Mouse (Mus musculus) gastrocnemius, adult 18-20 months (tissue): ENCODE data around the gene Fcer1g. TPM values are rescaled to one million over a fixed set of nuclear protein-coding genes. Genes with fewer than 3 reads are reported as not detected.

Experiments
- DNase-seq: peaks from one replicate; pipeline ENCODE4 v3.0.0; 2021; ENCODE audit warnings: low spot score
- total RNA-seq, 2 experiments: library from RNA; stranded (reverse); gene quantifications; 2 replicates each; pipeline ENCODE4 v1.2.3; 2021

The Fcer1g gene
- total RNA-seq, 2 experiments from 2014 or later: 2.2 to 4.9 TPM

DNA sequence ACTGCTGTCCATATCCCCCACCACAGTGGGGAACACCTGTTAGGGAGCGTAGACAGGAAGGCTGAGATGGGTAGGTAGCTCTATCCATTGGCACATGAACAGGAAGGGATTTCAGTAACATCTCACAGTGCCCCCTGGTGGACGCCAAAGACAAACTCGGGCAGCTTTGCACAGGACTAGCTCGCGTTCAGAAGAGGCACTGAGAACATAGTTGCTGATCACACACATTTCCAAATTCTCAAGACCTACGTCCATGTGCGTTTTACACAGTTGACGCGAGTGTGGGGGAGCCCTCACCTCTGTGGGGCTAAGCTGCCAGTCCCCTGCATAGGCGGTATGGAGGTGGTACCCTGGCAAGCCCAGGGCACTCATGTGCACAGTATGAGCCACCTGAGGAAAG, 13.3 kb downstream of the Fcer1g start:
- peak; percentile 88 for DNase-seq

DNA sequence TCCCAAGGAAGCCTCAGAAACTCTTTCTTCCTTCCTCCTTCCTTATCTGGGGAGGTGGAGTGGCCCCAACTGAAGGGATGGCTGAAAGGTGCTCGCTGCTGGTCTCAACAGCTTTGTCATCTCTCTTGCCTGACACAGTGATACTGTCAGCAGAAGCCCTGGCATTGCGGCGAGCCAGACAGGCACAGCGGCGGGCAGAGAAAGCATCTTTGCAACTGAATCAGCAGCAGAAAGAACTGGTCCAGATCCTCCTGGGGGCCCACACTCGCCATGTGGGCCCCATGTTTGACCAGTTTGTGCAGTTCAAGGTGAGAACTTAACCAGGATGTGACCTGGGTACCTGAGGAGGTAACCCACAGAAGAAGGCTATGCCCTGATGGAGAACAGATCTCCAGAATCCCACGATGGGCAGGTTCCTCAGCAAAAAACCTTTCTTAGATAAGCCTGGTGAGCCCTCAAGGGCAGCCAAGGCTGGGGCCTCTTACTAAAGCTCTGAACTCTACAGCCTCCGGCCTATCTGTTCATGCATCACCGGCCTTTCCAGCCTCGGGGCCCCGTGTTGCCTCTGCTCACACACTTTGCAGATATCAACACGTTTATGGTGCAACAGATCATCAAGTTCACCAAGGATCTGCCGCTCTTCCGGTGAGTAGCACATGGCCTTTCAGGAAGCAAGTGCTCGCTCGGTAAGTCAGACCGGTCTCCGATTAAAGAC, 17.8 kb downstream of the Fcer1g start:
- no peak for DNase-seq

DNA sequence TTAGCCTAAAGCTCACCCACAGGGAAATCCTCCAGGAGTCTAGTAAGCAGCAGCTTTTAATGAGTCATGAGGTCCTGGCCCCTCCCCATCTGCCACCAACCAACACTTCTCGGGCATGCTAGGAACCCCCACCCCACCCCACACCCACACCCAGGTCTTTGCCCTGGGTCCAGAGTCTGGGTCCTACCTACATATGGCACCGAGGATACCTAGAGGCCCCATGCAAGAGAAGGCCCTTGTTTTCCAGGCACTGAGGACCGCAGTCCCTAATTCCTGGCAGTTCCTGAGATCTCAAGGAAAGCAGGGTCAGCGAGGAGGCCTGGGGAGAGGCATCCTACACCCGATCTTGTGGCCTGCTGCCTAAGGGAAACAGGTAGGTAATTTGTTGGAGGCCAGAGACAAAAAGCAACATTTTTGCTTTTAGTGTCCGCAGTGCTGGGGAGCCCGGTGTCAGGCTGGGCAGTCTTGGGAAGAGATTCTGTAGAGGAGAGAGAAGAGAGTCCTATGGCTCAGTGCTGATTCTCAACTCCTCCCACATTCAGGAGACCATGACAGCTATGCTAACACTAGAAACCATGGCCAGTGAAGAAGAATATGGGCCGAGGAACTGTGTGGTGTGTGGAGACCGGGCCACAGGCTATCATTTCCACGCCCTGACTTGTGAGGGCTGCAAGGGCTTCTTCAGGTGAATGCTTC, 20.2 kb downstream of the Fcer1g start, which contains the start of gene Nr1i3:
TSS of gene Nr1i3 (plus strand) at position 170 of the 696 bp plus-strand sequence.
- DNase-seq: no peak

DNA sequence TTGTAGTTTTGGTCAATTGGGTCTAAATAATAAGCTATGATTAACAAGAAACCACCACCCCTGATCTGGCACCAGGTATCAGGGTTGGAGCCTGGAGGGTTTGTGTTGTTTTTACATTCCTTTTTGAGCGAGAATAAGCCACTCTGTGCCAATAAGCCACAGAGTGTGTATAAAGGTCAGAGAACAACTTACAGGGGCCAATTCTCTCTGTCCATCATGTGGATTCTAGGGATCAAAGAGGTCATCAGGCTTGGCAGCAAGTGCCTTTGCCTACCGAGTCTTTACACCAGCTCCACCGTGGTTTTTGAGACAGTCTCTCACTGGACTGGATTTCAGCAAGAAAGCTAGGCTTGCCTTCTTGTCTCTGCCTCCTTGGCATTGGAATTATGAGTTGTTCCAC, 21.3 kb downstream of the Fcer1g start:
- DNase-seq: no peak

DNA sequence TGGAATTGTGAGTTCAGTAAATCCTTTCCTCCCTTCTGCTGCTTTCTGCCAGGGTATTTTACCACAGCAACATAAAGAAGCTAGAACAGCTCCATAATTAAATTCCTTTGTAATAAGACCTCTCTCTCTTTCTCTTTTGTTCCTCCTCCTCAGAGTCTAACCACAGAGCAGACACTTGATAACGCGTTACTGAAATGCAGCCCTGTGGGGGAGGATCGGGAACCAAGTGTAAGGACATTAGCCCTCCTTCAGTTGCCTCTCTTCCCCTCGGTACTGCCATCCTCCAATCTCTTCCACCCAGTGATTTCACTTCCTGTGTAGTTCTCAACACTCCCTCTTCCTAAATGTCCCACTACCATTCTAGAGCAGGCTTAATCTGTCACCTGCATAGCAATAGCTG, 24.8 kb downstream of the Fcer1g start:
- no peak for DNase-seq

DNA sequence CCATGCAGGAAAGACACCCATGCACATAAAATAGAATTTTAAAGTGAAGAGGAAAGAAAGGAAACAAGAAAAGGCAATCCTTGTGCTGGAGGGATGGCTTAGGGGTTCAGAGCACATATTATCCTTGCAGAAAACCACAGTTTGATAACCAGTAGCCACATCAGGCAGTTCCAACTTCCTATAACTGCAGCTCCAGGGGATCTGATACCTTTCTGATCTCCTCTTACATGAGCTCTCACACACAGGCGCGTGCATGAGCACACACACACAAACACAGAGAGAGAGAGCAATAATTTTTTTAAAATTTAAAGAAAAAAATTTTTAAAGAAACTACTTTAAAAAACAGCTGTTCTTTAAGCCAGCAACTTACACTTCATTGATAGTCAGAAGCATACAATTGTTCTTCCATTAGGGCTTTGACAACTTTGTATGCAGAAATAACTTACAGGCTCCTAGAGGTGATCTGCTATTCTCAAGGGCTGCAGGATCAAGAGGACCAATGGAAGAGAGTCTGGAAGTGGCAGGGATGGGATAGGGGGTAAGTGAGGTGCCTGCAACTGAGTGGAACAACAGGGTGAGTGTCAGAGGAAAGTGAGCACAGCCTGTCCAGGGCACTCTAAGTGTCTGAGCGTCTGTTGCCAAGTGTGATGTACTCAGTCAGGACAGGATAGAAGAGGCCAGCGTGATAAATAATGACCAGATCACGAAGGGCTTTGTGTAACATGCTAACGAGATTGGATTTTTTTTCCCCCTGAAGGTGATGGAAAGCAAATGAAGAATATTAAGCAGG, 28.3 kb downstream of the Fcer1g start:
- DNase-seq: no peak

DNA sequence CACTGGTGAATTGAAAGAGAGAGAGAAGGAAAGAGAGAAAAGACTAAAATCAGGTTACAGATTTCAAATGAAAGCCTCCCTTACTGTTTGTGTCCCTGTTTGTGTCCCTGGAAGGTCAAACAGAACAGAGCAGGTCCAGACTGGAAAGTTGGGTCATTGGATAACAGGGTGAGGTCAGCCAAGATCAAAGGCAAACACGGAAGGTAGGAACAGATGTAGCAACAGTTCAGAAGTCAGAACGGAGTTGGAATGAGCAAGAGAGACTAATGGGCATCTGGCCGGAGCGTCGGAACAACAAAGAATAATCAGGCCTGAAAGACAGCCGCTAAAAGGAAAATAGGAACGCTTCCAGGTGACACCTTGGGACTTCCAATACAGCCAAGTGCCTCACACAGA, 29.9 kb downstream of the Fcer1g start:
- no peak for DNase-seq

DNA sequence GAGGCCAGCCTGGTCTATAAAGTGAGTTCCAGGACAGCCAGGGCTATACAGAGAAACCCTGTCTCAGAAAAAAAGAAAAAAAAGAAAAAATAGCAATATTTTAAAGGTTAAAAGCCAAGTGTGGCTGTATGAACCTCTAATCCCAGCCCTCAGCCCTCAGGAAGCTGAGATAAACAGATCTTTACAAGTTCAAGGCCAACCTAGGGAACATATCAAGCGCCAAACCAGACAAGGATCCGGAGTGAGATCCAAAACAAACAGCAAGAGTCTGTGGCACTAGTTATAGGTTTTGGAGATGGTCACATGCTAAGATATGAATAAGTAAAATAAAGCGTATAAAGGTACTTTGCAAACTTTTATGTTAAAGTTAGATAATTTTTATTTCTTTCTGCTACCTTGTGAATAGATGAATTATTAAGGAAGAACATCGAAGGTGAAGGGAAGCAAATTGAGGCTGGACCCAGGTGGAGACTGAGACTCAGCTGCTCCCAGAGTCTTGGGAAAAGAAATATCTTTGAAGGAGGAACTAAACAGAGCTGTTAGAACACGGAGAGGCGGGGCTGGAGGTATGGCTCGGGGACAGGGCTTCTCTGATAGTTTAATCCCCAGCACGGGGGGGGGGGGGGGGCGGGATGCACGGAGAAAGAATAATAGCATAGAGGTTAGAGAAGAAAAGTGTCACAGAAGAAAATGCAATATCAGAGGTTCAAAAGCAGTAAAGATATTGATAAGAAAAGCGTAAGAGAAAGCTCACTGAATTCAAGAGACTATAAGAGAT, 30.5 kb downstream of the Fcer1g start:
- no peak for DNase-seq

DNA sequence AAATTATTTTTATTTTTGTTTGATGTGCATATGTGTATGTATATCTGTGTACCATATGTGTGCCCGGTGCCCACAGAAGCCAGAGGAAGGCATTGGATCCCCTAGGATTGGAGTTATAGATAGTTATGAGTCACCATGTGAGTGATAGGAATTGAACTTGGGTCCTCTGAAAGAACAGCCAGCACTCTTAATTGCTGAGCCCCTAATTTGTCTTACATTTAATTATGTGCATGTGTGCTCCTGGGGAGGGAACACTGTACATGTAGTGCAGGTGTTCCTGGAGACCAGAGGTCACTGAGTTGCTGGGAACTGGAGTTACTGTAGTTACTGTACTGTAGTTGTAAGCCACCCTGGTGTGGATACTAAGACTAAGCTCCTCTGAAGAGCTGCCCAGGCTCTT, 33.4 kb downstream of the Fcer1g start:
- DNase-seq: no peak

DNA sequence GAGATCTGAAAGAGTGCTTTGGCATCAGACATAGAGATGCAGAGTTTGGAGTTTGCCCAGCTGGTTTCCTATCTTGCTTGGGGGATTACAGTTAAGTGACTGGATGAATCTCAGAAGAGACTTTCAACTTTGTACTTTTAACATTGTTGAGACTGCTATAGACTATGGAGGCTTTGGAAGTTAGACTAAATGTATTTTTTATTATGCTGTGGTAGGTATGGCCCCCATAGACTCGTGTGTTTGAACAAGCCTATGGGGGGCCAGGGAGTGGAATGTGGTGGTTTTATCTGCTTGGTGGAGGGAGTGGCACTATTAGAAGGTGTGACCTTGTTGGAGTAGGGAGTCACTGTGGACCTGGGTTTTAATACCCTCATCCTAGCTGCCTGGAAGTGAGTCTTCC, 34.6 kb downstream of the Fcer1g start:
- DNase-seq: no peak

DNA sequence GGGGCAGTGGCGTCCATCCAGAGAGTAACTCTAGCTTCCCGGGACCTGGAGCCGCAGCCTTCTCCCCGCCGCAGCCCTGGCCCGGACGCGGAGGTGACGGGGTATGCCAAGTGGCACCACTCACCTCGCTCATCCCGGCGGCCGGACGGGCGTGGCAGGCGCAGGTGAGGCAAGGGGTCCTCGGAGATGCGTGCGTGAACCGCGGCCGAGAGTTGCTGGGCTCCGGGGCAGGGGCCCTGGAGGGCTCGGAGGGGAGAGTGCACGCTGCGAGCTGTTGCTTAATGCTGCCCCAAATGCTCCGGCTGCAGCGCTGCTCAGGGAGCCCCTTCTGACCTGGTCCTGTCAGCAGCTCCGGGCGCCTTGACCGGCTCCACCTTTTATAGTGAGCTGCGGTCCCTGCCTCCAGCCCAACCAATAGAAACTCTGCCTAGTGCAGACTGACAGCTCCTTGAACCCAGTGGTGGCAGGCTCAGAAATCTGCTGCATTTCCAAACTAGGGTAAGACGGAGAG, 38.2 kb downstream of the Fcer1g start, which contains the start of gene Pcp4l1:
TSS of gene Pcp4l1 (minus strand) at position 382 of the 511 bp plus-strand sequence.
- peak; percentile 62 for DNase-seq

DNA sequence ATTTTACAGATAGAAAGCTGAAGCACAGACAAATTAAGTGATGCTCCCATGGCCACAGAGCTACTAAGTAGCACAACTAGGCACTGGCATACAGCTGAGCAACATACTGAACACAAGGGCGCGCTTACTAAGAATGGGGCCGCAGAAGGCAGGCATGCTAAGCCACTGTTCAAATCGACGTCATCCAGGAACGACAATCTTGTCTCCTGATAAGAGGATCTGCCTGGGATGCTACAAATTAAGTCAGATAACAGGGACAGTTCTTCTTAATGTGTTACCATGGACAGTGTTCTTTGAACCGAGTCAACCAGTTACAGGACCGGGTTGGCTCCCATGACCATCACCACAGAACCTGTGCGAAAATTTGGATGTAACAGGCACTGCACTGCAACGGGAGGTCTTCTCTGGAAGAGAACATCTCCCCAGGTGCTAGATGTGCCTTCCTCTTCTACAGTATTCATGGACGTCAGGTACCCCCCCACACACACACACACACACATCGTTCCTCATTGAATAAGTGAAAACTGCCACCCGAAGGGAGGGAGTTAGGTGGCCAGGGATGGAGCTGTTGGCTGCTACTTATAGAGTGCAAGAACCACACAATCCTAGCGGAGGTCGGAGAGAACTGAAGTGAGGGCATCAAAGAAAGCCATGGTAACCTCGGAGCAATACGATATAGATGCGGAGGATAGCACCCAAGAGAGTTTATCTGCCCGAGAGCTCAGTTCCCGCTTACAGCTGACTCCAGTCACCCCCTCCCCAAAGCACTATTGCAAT, 38.9 kb downstream of the Fcer1g start:
- DNase-seq: no peak

DNA sequence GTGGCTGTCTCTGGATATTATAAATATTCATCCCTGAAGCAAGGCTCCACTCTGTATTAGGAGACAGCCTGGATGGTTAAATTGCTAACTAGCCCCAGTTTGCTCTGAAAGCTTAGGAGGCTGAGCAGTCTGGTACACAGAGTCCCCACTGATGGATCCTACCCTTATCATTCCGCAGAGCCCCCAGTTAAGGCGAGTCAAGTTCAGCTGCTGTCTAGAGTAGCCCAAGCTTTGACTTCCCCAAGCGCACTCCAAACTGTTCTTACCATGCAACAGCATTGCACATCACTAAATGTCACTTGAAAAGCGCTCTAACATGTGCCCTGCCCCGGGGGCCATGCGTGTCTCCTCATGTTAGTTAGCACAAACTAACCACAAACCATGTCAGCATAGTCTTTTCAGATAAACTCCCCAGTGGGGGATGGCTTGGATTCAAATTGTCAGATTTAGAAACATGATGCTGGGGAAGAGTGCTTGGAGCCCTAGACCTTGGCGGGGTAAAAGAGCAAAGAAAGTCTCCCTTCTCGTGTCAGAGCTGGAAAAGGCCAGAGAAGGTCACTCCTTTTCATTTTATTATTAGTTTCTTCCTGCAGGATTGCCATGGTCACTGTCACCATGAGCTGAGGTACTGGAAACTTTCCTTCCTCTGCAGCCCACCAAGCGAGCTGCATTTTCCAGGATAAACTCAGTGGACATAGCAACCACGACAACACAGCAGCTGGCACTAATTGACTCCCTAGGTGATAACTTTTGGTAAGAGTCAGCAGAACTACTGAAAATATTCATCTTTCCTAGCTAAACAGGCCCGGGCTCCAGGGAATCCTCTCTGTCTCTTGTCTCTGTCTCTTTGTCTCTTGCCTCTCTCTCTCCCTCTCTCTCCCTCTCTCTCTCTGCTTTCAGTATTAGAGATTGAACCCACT, 40.0 kb downstream of the Fcer1g start:
- no peak for DNase-seq

DNA sequence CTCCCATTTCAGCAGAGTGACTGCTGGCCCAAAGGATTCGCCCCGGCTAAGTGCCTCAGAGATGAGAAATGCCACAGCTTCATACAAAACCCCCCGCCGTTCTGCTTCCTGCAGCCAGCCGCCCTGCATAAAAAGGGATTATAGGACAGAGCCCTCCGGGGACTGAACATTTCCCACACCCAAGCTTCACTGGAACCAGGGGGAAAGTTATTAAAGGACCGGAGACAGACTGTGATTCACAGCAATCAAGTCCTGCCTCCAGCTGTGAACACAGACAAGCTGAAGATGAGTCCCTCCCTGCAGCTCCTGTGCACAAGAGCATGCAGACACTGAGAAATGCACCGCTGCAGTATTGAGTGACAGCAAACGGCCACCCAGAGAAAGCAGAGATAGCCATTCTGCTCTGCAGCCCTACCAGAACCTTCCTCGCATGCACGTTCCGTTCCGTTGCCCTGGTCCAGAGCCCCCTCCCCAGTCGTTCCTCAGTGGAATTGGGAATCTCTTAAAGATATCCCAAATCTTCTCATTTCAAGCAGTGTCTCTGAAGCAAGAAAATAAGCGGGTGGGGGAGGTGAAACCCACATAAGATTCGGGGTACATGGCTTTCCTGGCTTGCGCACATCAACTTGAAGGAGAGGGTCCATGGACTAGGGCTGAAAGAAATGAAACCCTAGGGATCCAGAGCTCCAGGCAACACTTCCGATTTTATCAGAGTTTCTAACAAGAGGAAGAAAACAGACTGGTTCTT, 40.9 kb downstream of the Fcer1g start:
- no peak for DNase-seq

DNA sequence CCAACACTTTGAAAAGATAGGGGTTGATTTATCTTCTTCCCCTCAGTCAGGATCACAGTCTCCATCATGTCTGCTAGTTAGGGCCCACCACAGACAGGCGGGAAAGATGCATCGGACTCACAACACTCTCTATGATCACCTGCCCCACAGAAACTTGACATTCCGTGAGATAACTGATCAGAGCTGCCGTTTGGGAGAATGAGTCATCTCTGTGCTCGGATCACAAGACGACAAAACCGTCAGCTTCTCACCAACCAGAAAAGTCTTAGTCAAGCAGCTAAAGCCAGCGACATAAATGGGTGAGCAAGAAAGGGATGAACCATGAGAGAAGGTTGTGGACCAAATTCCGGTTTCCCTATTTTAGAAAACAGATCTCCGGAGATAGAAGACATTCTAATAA, 41.9 kb downstream of the Fcer1g start:
- DNase-seq: no peak

DNA sequence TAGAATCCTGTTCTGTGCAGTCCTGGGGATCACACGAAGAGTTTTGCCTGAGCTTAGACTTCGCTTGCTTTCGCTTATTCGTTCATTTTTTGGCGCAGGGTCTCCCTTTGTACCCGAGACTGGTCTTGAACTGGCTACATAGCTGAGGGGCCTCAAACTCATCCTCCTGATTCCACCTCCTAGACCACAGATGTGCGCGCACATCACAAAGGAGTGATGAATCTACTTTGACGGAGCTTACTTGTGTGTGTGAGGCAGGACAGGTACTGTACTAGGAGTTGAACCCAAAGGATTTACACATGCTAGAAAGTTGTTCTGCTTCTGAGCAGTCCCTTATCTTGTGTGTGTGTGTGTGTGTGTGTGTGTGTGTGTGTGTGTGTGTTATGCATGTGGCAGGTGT, 43.3 kb downstream of the Fcer1g start:
- no peak for DNase-seq

DNA sequence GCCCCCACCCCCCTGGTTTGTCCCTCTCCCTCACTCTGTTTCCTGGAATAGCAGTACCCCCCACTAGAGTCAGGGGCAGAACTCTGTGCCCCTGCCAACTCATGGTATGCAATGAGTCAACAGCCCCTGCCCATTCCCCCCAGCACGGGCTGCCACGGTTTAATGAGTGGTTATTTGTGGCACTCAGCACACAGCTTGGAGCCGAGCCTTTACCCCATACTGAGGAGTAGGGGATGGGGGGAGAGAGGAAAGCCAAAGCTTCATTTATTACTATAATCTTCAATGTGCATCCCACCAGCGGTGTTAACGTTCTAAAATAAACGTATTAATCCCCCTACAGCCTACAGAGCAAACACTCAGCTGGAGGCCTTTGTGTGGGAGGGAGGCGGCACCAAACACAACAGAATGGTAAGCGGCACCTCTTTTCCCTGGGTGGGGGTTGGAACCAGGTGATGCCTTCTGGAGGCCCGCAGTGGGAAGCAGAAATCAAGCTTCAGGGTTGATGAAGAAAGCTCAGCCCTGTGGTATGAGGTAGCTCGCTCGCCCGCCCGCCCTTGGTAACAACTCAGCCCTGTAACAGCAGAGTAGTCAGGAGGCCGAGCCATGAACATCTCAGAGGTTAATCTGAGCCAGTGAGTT, 44.6 kb downstream of the Fcer1g start:
- DNase-seq: no peak

DNA sequence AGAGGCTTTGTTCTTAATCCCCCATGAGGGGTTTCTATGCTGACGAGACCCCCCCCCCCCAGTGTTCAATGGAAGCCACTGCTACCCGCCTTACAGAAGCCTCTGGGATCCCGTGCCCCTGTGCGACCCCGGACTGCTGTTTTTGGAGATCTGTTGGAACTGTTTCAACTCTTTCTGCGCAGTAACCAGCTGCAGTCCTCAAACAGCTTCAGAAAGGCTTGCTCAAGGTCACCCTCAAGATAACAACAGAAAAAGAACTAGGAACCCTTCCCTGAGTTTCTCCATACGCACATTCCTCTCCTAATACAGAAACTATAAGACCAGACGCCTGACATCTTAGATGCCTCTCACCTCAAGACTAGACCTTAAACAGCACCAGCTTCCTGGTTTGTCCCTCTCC, 45.1 kb downstream of the Fcer1g start:
- DNase-seq: no peak
